Mouse (Mus musculus): Measurements from ENCODE around the gene Polr3f.

Gene Polr3f

DNA sequence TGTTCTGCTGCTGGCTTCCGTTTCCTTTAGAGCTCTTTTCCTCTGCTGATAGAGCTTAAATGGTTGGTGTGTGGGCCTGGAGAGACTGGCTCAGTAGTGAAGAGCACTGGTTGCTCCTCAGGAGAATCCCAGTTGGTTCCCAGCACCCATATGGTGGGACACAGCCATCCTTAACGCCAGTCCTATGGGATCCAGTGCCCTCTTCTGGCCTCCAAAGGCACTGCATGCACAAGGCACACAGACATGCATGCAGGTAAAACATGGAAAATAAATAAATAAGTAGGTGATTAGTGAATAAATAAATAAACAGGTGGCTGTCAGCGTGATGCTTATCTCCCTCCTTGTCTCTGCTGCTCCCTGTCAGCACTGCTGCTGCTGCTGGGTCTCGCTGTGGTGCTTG is 61.2 kb downstream of the Polr3f start:
- no peak for DNase-seq (ENCODE audit: low spot score in 2 of 2)

Measured in cerebellum, postnatal 4 days (tissue).